Mouse (Mus musculus) gonadal fat pad, adult 2 months (tissue): ENCODE data around the gene Pfn1. TPM values are rescaled to one million over a fixed set of nuclear protein-coding genes. Genes with fewer than 3 reads are reported as not detected.

Experiments
- DNase-seq: peaks from one replicate; pipeline ENCODE4 v3.0.0-alpha.2; 2012; ENCODE audit warnings: low read depth
- polyA plus RNA-seq: library from polyadenylated mRNA; depleted of rRNA; stranded (reverse); fragments of >200 nt; gene quantifications from 2 replicates; pipeline ENCODE4 v1.2.3, GENCODE M21; 2012

Gene Pfn1
- polyA plus RNA-seq, 1 experiment: 614 TPM

- no peak for DNase-seq
Observed at GRCm38 (mm10) chr11:70654923-70655570, 603 bp upstream of the Pfn1 start.

- DNase-seq: no peak
Observed at GRCm38 (mm10) chr11:70653345-70654197, 873 bp downstream of the Pfn1 start.

DNA sequence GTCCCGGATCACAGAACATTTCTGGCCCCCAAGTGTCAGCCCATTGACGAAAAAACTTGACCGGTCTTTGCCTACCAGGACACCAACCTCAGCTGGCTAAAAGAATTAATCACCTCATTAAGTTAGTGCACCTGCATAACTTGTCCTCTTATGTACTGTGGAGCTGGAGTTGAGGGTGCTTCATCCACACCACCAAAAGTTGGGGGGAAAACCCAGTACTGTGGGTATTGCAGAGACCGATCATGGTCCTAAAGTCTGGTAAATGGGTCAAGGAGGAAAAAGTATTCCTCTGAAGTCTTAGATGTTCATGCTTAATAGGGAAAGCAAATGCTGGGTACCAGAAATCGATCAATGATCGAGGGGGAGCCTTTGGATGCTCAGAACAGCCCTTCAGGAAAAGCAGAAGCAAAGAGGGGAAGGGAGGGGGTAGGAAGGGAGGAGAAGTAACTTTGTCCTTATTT, 1.5 kb downstream of the Pfn1 start:
- DNase-seq: no peak

GRCm38 (mm10) chr11:70652029-70652883, 2.2 kb downstream of the Pfn1 start:
- DNase-seq: no peak

DNA sequence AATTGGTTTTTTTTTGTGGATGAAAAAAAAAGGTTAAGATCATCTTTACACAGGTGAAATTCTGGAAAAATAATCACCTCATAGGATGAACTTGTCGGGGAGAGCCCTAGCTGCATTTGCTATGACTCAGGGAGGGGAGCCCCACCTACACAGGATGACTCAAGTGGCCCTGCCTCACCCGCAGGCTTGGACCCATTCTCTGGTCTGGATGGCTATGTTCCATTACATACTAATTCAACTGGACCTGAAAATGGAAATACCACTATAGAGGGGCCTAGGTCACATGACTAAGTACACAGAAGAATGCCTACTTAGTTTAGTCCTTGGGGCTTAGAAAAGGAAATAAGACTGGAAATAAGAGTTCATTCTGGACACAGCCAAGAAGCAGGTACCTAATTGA, 3.1 kb downstream of the Pfn1 start:
- no peak for DNase-seq

DNA sequence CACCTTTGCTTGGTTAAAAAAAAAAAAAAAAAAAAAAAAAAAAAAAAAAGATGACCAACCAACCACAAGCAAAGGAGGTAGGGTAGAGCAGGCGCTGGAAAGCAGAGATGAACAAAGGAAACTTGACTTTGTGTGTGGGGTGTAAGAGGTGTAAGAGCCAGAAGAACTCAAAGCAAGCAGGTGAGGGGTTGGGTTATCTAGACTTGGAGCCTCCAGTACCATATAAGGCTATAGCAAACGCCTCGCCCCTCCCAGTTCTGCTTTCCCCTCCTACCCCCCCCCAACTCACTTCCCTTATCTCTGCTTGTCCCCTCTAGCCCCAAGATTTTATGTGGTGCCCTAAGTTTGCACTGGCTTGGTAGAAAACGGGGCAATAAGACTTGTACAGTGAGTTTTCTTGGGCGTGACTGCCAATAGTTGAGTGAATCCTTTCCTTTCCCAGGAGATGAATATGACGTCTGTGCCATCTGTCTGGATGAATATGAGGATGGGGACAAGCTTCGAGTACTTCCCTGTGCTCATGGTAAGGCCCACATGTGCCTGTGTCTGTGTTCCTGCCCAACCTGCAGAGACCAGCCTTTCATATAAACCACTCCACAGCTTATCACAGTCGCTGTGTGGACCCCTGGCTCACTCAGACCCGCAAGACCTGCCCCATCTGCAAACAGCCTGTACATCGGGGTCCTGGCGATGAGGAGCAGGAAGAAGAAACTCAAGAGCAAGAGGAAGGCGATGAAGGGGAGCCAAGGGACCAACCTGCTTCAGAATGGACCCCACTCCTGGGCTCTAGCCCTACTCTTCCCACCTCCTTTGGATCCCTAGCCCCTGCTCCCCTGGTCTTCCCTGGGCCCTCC, 3.9 kb downstream of the Pfn1 start:
- DNase-seq: no peak

- no peak for DNase-seq
Observed at GRCm38 (mm10) chr11:70649185-70649734, 5.2 kb downstream of the Pfn1 start.

GRCm38 (mm10) chr11:70648512-70648911, 5.9 kb downstream of the Pfn1 start:
- no peak for DNase-seq

- no peak for DNase-seq
Observed at GRCm38 (mm10) chr11:70647716-70648420, 6.6 kb downstream of the Pfn1 start.

GRCm38 (mm10) chr11:70646691-70647650, 7.5 kb downstream of the Pfn1 start, which contains the start of the genes Rnf167 and Slc25a11:
TSS of gene Rnf167 (plus strand) at chr11:70647235.
TSS of gene Slc25a11 (minus strand) at chr11:70647479.
- DNase-seq: no peak

DNA sequence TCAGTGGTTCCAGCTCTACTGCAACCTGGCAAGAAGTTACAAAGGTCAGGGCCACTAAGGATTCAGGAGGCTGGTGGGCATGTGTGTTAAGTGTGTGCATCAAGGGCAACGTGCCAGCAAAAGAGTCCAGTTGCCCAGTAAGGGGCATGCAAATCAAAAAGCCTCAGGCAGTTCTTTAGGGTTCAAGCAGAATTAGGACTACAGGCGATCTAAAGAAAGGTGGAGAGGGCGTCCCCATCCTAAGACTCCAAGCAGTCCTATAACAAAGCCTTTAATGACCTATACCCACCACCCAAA, 8.2 kb downstream of the Pfn1 start:
- no peak for DNase-seq

GRCm38 (mm10) chr11:70645461-70646258, 8.8 kb downstream of the Pfn1 start:
- no peak for DNase-seq

DNA sequence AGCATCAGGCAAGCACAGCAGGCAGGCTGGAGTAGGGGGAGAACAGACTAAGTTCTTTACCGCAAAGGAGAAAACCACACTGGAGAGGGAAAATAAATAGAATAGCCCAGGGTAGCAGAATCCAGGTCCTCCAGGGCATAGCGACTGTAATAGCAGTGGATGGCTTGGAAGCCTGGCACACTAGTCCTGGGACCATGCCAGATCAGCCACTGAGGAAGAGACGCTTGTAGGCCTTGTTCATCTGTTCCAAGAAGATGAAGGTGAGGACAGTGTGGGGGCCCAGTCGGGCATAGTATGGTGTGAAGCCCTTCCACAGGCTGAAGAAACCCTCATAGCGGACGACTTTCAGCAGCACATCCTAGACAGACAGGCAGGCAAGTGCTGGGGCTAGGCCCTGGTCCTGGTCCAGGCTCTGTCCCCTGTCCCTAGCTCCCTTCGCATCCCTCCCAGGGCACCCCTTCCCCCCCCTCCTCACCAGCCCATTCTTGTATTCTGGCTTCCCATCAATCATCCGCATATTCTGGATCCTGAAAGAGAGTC, 9.8 kb downstream of the Pfn1 start:
- DNase-seq: no peak

- DNase-seq: no peak
Observed at GRCm38 (mm10) chr11:70643051-70643450, 11.4 kb downstream of the Pfn1 start.

DNA sequence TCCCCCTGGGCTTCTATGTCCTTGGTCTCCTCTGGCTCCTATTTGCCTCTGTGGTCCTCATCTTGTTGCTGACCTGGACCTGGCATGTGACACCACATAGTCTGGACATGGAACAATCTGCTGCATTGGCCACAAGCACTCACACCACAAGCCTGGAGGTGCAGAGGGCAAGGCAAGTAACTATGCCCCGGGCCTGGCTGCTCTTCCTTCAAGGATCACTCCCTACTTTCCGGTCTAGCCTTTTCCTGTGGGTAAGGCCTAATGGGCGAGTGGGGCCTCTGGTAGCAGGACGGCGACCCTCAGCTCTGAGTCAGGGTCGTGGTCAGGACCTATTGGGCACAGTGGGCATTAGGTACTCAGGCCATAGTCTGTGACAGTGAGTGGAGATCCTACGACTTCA, 13.2 kb downstream of the Pfn1 start:
- no peak for DNase-seq

GRCm38 (mm10) chr11:70639976-70640375, 14.5 kb downstream of the Pfn1 start:
- no peak for DNase-seq

DNA sequence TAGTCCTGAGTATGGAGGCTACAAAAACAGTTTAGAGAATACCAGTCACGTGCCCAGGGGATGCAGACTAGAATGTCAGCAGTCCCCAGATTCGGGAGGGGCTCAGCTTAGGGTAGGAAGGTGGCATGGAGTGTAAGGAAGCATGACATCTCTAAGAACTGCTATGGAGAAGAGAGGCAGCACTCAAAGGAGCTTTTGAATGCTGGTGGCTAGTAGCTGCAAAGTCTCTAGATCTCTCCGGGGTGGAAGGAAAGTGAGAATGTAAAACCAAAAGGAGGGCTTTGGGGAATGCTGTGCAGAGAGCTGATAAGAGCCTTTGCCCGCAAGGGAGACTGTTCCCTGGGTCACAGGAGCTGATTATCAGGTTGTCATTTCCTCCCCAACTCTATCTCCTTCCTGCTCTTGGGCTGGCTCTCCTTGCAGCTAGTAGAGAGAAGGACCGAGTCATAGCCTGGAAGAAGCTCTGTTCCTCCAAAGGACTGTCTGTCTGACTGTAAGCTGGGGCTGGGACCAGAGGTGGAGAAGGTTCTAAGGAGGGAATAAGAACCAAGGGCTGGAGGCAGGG, 15.6 kb downstream of the Pfn1 start, which contains the start of gene Gp1ba:
Gene Gp1ba (plus strand): TSS at position 409 of the 565 bp plus-strand sequence.
- DNase-seq: no peak

- no peak for DNase-seq
Observed at GRCm38 (mm10) chr11:70638293-70638692, 16.2 kb downstream of the Pfn1 start.
